Mouse (Mus musculus): ENCODE data around the gene Adh1. TPM values are rescaled to one million over a fixed set of nuclear protein-coding genes. Genes with fewer than 3 reads are reported as not detected.

Adh1 gene
- polyA plus RNA-seq, 1 experiment from 2014 or later, result 44.7 TPM

DNA sequence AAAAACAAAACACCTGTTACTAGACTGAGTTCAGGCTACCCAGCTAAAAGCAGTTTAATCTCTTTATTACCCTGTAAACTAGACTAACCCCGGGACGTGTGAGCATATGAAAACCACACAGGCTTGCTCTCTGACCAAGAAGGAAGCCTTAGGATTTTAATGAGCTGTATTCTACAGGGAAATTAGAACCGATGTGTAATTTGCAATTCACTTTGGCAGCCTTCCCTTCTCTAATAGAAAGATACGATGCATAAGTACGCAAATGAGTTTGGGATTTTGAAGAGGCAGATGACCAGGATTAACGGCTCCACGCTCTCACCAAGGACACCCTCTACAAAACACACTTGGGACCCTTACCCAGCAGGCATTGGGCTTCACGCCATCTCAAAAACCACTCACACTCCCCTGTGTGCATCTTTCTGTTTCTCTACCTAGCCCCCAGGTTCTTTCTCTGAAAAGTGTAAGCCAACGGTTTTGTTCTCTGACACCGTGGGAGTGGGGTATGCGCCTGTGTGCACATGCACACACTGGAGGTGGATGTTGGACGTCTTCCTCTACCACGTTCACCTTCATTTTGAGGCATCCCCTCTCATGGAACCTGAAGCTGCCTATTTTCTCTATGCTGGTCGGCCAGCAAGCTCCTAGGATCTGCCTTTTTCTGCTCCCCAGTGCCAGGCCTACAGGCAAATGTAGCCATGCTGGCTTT is 18.6 kb upstream of the Adh1 start:
- Histone ChIP-seq H3K4me1 (peaks cover 13% of the 10 kb centered on the region), H3K9ac (no peak overlapping the region), H3K27ac (no peak overlapping the region), H3K9me3 (no peaks in the 10 kb centered on the region), H3K27me3 (0 out of 2 replicates have a peak, but pooled peaks cover 5% of the 10 kb centered on the region), H3K36me3 (no peaks in the 10 kb centered on the region), H3K4me3 (no peak overlapping the region), H3K4me2 (no peak overlapping the region)
- ATAC-seq (ENCODE audit: insufficient number of reproducible peaks, low FRiP score, low TSS enrichment, low read depth), result no peak
- WGBS, result 52% methylated on average over 14 of the region's 14 CpGs

DNA sequence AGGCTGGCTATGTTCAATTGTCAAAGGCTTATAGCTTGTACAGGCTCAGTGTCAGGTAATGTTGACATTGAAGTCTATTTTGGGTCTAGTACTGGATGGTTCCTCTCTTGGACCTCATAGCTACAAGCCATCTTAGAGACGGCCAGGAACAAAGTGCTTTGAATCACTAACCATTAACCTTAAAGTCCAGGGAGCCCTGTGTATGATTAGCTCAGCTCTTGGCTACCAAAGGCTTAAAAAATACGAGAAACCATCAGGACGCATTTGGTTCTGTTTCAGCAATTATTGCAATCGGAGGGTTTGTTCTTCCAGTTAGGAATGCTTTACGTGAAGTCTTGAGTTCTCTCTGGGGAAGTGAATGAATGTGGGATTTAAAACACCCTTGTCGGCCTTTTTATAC is 17.9 kb upstream of the Adh1 start:
- Histone ChIP-seq H3K9ac (no peak overlapping the region), H3K9me3 (no peaks in the 10 kb centered on the region), H3K4me2 (no peak overlapping the region), H3K4me3 (no peak overlapping the region), H3K27ac (no peak overlapping the region), H3K36me3 (no peaks in the 10 kb centered on the region), H3K4me1 (peaks cover 17% of the 10 kb centered on the region), H3K27me3 (0 out of 2 replicates have a peak, but pooled peaks cover 5% of the 10 kb centered on the region)
- WGBS, result 55% methylated on average over 6 of the region's 6 CpGs
- ATAC-seq (ENCODE audit: insufficient number of reproducible peaks, low FRiP score, low TSS enrichment, low read depth), result no peak

DNA sequence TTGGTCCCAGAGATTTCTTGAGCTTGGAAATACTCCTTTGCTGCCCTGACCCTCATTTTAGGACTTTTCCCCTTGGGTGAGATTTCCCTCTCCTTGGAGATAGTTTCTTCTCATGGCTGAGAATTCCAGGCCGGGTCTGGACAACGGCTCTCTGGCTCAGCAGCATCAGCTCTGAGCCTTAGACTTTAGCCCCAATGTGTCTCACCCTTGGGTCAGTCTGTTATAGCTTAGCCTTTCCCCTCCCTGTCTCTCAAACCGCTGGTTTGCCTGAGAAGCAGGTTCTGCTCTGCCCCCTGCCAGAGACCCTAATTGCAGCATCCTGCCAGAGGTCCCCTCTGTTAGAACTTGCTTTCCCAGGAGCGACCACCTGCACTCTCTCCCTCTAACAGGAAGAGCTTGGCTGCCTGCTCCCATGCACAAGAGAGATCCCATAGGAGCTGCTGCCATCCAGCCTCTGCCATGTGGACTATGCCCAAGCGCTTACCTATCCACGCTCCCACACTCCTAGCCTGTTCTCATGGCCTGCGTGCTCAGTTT is 16.4 kb upstream of the Adh1 start:
- H3K36me3 ChIP-seq, result no peaks in the 10 kb centered on the region
- peaks cover 23% of the 10 kb centered on the region for H3K4me1 ChIP-seq
- no peak overlapping the region for H3K4me3 ChIP-seq
- H3K27ac ChIP-seq, result no peak overlapping the region
- no peaks in the 10 kb centered on the region for H3K27me3 ChIP-seq
- H3K9me3 ChIP-seq, result no peaks in the 10 kb centered on the region
- no peak for ATAC-seq (ENCODE audit: insufficient number of reproducible peaks, low FRiP score, low TSS enrichment, low read depth)
- H3K9ac ChIP-seq, result no peak overlapping the region
- WGBS, result 71% methylated on average over 7 of the region's 7 CpGs
- H3K4me2 ChIP-seq, result no peak overlapping the region

DNA sequence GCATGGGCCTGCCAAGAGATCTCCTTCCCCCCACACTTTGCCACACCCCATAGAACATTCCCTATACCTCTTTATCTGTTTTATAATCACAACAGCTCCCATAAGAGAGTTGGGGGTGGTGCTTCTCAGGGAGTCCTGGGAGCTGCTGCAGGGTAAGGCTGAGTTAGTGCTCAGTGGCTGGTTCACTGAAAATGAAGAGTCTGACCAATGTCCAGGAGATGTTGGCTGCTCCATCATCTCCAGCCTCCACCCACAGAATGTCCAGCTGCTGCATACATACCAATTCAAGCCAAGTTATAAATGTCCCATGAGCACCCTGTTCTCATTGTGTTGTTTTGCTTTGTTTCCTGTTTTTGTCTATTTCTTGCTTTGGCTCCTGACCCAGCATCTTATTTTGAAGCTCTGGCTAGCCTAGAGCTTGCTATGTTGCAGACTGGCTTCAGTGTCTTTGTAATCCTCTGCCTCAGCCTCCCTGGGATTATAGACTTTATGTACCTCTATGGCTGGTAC is 14.2 kb upstream of the Adh1 start:
- Histone ChIP-seq H3K4me2 (no peak overlapping the region), H3K9me3 (no peaks in the 10 kb centered on the region), H3K36me3 (no peaks in the 10 kb centered on the region), H3K4me3 (no peak overlapping the region), H3K4me1 (peaks cover 14% of the 10 kb centered on the region), H3K9ac (no peak overlapping the region), H3K27me3 (no peaks in the 10 kb centered on the region), H3K27ac (no peak overlapping the region)
- no peak for ATAC-seq (ENCODE audit: insufficient number of reproducible peaks, low FRiP score, low TSS enrichment, low read depth)

DNA sequence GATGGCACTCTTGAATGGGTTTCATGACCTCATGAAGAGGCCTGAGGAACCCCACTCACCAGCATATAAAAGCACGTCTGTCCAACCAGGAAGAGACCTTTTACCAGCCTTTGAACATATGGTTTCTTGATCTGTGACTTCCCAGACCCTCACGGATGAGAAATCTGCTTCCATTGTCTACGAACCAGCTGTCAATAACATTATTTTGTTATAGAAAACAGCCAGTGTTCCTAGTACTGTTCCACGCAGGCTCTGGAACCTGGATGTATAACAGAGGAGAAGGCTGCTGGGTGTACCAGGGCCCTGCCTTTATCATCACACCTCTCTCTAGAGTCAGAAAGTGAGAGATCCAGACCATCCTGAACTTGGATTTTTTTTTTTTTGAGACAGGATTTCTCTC is 13.6 kb upstream of the Adh1 start:
- H3K4me3 ChIP-seq, result no peak overlapping the region
- no peak overlapping the region for H3K4me2 ChIP-seq
- H3K27ac ChIP-seq, result no peak overlapping the region
- H3K27me3 ChIP-seq, result no peaks in the 10 kb centered on the region
- no peaks in the 10 kb centered on the region for H3K9me3 ChIP-seq
- H3K9ac ChIP-seq, result no peak overlapping the region
- 73% methylated on average over 4 of the region's 4 CpGs for WGBS
- no peak for ATAC-seq (ENCODE audit: insufficient number of reproducible peaks, low FRiP score, low TSS enrichment, low read depth)
- peaks cover 13% of the 10 kb centered on the region for H3K4me1 ChIP-seq
- no peaks in the 10 kb centered on the region for H3K36me3 ChIP-seq

DNA sequence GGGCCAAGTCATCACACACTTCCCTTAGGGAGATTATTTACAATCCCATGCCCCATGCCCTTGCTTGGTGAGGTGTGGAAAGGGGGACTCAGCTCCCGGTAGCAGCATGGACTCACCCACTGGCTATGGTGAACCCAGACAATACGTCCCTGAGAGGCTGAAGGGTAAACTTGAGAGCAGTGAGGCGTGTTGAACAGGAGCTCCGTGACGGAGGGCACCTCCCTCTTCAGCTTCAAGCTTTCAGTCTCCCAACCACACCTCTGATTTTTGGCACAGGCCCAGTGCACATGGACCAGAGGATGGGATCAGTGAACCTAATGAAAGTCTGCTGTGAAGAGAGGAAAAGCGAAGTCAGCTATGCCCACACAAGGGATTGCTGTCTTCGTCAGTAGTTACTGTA is 12.8 kb upstream of the Adh1 start:
- Histone ChIP-seq H3K9me3 (no peaks in the 10 kb centered on the region), H3K27me3 (no peaks in the 10 kb centered on the region), H3K27ac (no peak overlapping the region), H3K4me1 (peaks cover 12% of the 10 kb centered on the region), H3K4me3 (no peak overlapping the region), H3K4me2 (no peak overlapping the region), H3K36me3 (no peaks in the 10 kb centered on the region), H3K9ac (no peak overlapping the region)
- ATAC-seq (ENCODE audit: insufficient number of reproducible peaks, low FRiP score, low TSS enrichment, low read depth), result no peak
- WGBS, result 69% methylated on average over 7 of the region's 7 CpGs

DNA sequence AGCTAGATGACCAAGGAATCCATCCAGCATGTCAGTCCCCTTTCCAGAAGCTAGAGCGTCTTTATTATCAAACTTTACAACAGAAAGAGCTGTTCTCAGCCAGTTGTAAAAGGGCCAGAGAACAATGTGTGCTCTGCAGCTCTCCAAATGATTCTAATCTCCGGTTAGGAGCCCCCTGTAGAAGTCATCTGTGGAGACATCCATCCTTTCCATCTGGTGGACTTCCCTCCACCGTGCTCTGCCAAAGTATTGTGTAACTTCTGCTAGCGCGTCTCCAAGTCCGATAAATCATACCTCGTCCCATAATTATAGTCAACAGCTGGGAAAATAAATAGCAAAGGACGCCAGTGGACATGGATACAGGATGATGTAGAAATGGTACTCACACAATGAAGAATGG is 12.0 kb upstream of the Adh1 start:
- Histone ChIP-seq H3K4me1 (peaks cover 12% of the 10 kb centered on the region), H3K9me3 (no peaks in the 10 kb centered on the region), H3K27me3 (no peaks in the 10 kb centered on the region), H3K9ac (no peak overlapping the region), H3K4me3 (no peak overlapping the region), H3K27ac (no peak overlapping the region), H3K4me2 (no peak overlapping the region), H3K36me3 (no peaks in the 10 kb centered on the region)
- 76% methylated on average over 8 of the region's 8 CpGs for WGBS
- ATAC-seq (ENCODE audit: insufficient number of reproducible peaks, low FRiP score, low TSS enrichment, low read depth), result no peak

DNA sequence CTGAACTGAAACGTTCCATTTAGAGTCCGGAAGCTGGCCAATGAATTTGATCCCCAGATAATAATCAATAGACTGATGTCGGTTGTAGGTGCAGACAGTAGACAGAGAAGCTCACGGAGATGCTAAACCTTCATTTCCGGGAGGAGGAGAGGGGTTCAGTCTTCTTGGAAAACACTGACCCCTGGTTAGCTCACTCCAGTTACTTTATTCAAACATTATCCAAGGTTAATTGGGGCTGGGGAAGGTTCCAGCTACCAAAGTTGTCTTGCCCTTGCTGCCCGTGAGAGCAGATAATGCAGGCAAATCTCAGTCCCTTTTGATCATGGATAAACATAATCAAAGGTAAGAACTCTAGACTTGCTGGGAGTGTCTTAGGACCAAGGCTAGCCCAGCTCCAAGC is 9.6 kb upstream of the Adh1 start:
- Histone ChIP-seq H3K4me2 (no peak overlapping the region), H3K27me3 (no peaks in the 10 kb centered on the region), H3K27ac (no peak overlapping the region), H3K9ac (no peak overlapping the region), H3K4me1 (peaks cover 12% of the 10 kb centered on the region), H3K4me3 (no peak overlapping the region), H3K9me3 (no peaks in the 10 kb centered on the region), H3K36me3 (no peaks in the 10 kb centered on the region)
- ATAC-seq (ENCODE audit: insufficient number of reproducible peaks, low FRiP score, low TSS enrichment, low read depth), result no peak
- 81% methylated on average over 6 of the region's 6 CpGs for WGBS

DNA sequence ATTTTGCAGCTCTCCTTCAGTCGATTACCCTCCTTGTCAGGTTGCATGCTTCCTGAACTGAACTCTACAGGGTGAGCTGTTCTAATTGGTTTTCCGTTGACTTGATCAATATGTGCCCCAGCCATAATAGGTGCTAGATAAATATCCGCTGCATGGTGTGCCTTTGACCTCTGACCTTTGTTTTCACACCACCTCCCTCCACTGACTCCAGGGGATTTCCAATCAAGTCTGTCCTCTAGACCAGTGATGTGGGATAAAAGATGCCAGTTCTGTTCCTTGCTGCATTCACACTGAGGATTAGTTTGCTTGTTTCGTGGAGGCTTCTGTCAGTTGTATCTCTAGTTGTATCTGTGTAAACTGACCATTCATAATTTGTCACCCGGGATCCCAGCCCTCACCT is 6.6 kb upstream of the Adh1 start:
- no peak for ATAC-seq (ENCODE audit: insufficient number of reproducible peaks, low FRiP score, low TSS enrichment, low read depth)
- no peaks in the 10 kb centered on the region for H3K9me3 ChIP-seq

DNA sequence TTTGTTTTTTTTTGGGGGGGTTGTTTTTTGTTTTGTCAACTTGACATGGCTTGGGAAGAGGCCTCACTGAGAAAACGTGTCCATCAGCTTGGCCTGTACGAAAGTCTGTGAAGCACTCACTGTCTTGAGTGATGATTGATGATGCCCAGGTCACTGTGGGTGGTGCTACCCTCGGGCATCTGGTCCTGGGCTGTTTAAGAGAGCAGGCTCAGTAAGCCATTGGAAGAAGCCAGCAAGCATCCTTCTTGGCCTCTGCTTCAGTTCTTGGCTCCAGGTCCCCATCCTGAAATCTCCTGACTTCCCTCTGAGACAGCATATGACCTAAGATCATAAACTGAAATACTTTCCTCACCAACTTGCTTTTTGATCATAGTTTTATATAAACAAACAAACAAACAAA is 5.4 kb upstream of the Adh1 start:
- no peak overlapping the region; the same call in 1 of the 2 replicates for H3K27ac ChIP-seq
- no peak overlapping the region for H3K4me3 ChIP-seq
- WGBS, result 46% methylated on average over 3 of the region's 3 CpGs
- H3K4me2 ChIP-seq, result no peak overlapping the region
- no peak for ATAC-seq (ENCODE audit: insufficient number of reproducible peaks, low FRiP score, low TSS enrichment, low read depth)
- no peak overlapping the region for H3K9ac ChIP-seq
- H3K36me3 ChIP-seq, result no peaks in the 10 kb centered on the region
- H3K9me3 ChIP-seq, result no peaks in the 10 kb centered on the region
- H3K27me3 ChIP-seq, result no peaks in the 10 kb centered on the region
- H3K4me1 ChIP-seq, result peaks cover 2% of the 10 kb centered on the region; the same call in 1 of the 2 replicates

More for the DNA sequence above, 6.6 kb upstream of the Adh1 start:
- Histone ChIP-seq H3K27me3 (no peaks in the 10 kb centered on the region), H3K4me3 (no peak overlapping the region), H3K4me1 (peaks cover 2% of the 10 kb centered on the region; the same call in 1 of the 2 replicates), H3K36me3 (no peaks in the 10 kb centered on the region), H3K27ac (no peak overlapping the region), H3K4me2 (no peak overlapping the region), H3K9ac (no peak overlapping the region)
- WGBS, result 78% methylated on average over 5 of the region's 5 CpGs

DNA sequence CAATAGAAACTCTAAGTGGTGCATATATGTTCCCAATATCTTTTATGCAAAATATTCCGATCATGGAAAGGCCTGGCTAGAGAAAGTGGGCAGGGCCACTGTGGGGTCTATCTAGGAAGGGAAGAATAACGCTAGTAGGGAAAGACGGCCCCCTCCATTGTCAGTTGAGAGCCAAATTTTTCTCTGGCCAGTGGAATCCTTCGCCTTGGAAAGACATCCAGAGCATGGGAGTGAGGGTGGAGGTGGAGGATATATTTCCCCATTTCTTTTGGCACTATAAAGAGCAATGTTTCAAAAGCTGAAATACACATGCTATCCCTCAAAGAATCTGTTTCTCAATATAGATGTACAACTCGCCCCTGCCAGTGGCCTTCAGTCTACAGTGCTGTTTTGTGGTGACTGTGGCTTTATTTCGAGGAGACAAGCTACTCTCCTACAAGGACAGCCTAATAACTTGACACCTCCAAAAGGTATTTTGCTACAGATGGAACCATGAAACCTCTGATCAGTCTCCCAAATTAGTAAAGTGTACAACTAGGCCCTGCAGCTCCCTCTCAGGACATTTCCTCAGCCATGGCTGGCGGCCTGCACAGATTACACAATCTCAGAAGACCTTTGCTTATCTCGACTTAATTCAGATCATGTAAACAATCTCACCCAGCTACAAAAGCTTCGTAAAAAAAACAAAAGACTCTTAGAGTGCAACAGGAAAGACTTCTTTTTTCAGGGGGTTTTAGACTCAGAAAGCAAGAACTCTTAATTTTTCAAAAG is 4.8 kb upstream of the Adh1 start:
- H3K4me3 ChIP-seq, result no peak overlapping the region
- peaks cover 2% of the 10 kb centered on the region; the same call in 1 of the 2 replicates for H3K4me1 ChIP-seq
- WGBS, result 69% methylated on average over 9 of the region's 9 CpGs
- H3K9ac ChIP-seq, result no peak overlapping the region
- no peak overlapping the region for H3K27ac ChIP-seq
- H3K9me3 ChIP-seq, result no peaks in the 10 kb centered on the region
- H3K4me2 ChIP-seq, result no peak overlapping the region
- no peak for ATAC-seq (ENCODE audit: insufficient number of reproducible peaks, low FRiP score, low TSS enrichment, low read depth)
- no peaks in the 10 kb centered on the region for H3K27me3 ChIP-seq
- H3K36me3 ChIP-seq, result no peaks in the 10 kb centered on the region

DNA sequence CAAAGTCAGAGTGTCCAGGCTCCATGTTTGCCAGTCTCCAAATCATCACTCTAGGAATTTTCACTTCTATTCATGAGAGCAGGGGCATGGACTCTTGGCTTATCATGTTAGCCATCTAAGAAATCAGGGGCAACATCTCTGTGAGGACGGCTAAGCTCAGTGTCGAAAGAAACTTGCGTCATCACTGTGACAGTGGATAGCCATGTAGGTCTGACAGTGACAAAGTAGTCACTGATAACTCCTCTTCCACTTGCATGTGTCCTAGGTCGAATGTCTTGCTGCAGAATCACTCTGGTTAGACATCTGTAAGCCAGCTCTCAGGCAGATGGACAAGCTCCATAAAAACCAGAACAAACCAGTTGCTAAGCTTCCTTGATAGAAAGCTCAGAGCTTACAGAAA is 1.8 kb downstream of the Adh1 start:
- ATAC-seq (ENCODE audit: insufficient number of reproducible peaks, low FRiP score, low TSS enrichment, low read depth), result no peak

More for the DNA sequence above, 1.8 kb downstream of the Adh1 start:
- H3K4me3 ChIP-seq, result no peak overlapping the region
- H3K9ac ChIP-seq, result no peak overlapping the region
- H3K36me3 ChIP-seq, result no peaks in the 10 kb centered on the region
- no peak overlapping the region for H3K27ac ChIP-seq
- H3K9me3 ChIP-seq, result no peaks in the 10 kb centered on the region
- WGBS, result 50% methylated on average over 4 of the region's 4 CpGs
- H3K4me2 ChIP-seq, result no peak overlapping the region
- H3K27me3 ChIP-seq, result no peaks in the 10 kb centered on the region
- H3K4me1 ChIP-seq, result 0 out of 2 replicates have a peak, but pooled peaks cover 2% of the 10 kb centered on the region

Data from limb, embryonic 15.5 days (tissue).